Mouse (Mus musculus) neural tube, embryonic 15.5 days (tissue): ENCODE measurements around the gene Scrn1. TPM values are rescaled to one million over a fixed set of nuclear protein-coding genes. Genes with fewer than 3 reads are reported as not detected.

Experiments used
- ATAC-seq: fragments of 200-750 bp; cut with Nextera tagmentation; 2 replicates; pipeline ENCODE4 v1.8.0; 2017; ENCODE audit warnings: mild to moderate bottlenecking, moderate TSS enrichment, moderate library complexity; ENCODE audit not compliant: low FRiP score
- H3K27ac ChIP-seq: fragments of 300-500 bp; sonication (generic); replicated peaks from 2 replicates; pipeline ENCODE4 v1.5.1; 2015; ENCODE audit warnings: mild to moderate bottlenecking, inconsistent platforms
- H3K27me3 ChIP-seq: fragments of 300-500 bp; sonication (generic); replicated peaks from 2 replicates; pipeline ENCODE4 v1.6.1; 2015; ENCODE audit warnings: inconsistent platforms
- H3K36me3 ChIP-seq: fragments of 300-500 bp; sonication (generic); 2 replicates; pipeline ENCODE4 v1.6.1; 2015; ENCODE audit warnings: inconsistent platforms
- H3K4me1 ChIP-seq: fragments of 300-500 bp; sonication (generic); 2 replicates; pipeline ENCODE4 v1.6.1; 2015; ENCODE audit warnings: inconsistent platforms
- H3K4me2 ChIP-seq: fragments of 300-500 bp; sonication (generic); 2 replicates; pipeline ENCODE4 v1.6.1; 2015; ENCODE audit warnings: inconsistent platforms, mild to moderate bottlenecking, moderate library complexity
- H3K4me3 ChIP-seq: fragments of 300-500 bp; sonication (generic); replicated peaks from 2 replicates; pipeline ENCODE4 v1.5.1; 2015; ENCODE audit warnings: mild to moderate bottlenecking, inconsistent platforms
- H3K9ac ChIP-seq: fragments of 300-500 bp; sonication (generic); replicated peaks from 2 replicates; pipeline ENCODE4 v1.6.1; 2015; ENCODE audit warnings: mild to moderate bottlenecking, inconsistent platforms
- H3K9me3 ChIP-seq: fragments of 300-500 bp; sonication (generic); replicated peaks from 2 replicates; pipeline ENCODE4 v1.6.1; 2016; ENCODE audit warnings: inconsistent platforms
- WGBS: fragments of 180-500 bp; shearing (Covaris S2); methylation state at CpG from one replicate; pipeline ENCODE4 v1.1.7; 2015; ENCODE audit warnings: mixed read lengths; 5-methylcytosine and 5-hydroxymethylcytosine counted together
- polyA plus RNA-seq: library from polyadenylated mRNA; unstranded; fragments of >200 nt; fragmentation: Nextera tagmentation; extraction: Ambion mirVana; gene quantifications from 2 replicates; pipeline ENCODE4 v1.2.1, GENCODE M21; 2015

The Scrn1 gene
- polyA plus RNA-seq, 1 experiment from 2014 or later: 98.3 TPM

DNA sequence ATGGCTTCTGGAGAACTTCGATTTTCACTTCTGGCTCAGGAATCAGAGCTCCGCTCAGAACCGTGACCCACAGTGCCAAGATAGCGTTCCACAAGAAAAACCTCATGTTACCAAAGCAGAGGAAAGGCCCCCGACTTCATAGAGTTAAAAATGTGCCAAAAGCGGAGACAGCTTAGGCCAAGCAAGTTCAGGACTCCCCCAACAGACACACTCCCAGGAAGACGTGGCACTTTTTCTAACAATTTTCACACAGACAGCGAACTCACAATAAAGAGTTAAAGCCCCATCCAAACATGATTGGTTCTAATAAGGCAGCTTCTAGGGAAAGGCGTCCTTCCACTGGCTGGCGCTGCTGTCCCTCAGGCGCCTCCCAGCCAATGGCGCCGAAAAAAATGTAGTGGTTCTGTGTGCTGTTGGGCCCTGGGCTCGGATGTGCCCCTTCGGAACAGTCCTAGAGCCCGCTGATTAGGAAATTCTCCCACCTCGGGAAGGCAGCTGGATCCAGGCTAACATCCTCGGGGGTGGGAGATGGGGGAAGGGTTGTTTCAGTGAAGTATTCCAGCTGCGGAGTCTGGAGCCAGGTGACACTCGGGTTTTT is 26.7 kb upstream of the Scrn1 start:
- peaks cover 48% of the 10 kb centered on the region for H3K4me1 ChIP-seq
- WGBS: under 1% methylated on average over 20 of the region's 20 CpGs
- no peaks in the 10 kb centered on the region for H3K27me3 ChIP-seq
- peak overlapping the region; percentile 84 for H3K4me2 ChIP-seq
- no peaks in the 10 kb centered on the region for H3K9me3 ChIP-seq
- peak overlapping the region; percentile 84 for H3K27ac ChIP-seq
- H3K4me3 ChIP-seq: peak overlapping the region; percentile 64
- H3K36me3 ChIP-seq: no peaks in the 10 kb centered on the region
- peak; percentile 92 for ATAC-seq
- H3K9ac ChIP-seq: peak overlapping the region; percentile 64

DNA sequence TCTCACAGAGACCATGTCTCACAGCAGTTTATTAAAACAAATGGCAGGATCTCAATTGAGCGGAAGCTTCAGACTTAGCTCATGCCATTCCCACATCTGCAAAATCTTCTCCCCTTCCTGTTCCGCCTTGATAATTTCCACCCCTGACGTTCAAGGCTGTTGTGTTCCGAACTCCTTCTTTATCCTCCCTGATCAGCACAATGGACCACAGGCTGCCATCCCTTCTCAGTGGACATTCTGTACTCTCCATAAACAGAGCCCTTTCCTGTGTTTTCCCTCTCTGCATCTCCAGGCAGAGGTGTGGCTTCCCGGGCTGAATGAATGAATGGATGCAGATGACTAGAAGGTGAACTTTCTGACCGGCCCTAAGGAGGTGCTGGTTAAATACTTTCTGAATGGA is 25.5 kb upstream of the Scrn1 start:
- Histone ChIP-seq H3K9me3 (no peaks in the 10 kb centered on the region), H3K4me1 (peaks cover 39% of the 10 kb centered on the region), H3K4me2 (peak overlapping the region; percentile 41), H3K9ac (no peak overlapping the region), H3K36me3 (no peaks in the 10 kb centered on the region), H3K27me3 (no peaks in the 10 kb centered on the region), H3K27ac (no peak overlapping the region), H3K4me3 (peak overlapping the region; percentile 12; the same call in 1 of the 2 replicates)
- WGBS: 50% methylated on average over 6 of the region's 6 CpGs
- no peak for ATAC-seq

DNA sequence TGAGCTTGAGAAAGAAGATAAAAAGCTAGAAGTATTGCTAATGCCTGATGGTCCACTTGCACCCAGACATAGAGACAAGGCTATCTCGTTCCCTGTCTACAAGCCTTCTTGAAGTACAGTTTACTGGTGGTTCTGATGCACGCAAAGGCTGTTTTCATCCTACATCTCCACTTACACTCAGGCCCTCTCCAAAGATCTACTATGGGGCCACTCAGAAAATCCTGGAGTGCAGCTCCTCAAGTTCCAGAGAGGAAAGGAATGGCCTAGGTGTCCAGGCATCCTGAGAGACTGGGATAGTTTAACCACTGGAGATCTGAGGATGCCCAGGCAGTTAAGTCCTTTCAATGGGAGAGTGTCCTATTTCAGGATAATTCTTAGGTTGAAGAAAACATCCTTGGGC is 24.4 kb upstream of the Scrn1 start:
- no peak overlapping the region for H3K9ac ChIP-seq
- no peak for ATAC-seq
- peaks cover 28% of the 10 kb centered on the region for H3K4me1 ChIP-seq
- no peak overlapping the region for H3K27ac ChIP-seq
- H3K36me3 ChIP-seq: no peaks in the 10 kb centered on the region
- no peak overlapping the region for H3K4me2 ChIP-seq
- no peaks in the 10 kb centered on the region for H3K27me3 ChIP-seq
- no peak overlapping the region for H3K4me3 ChIP-seq
- 97% methylated on average over 2 of the region's 2 CpGs for WGBS
- no peaks in the 10 kb centered on the region for H3K9me3 ChIP-seq

DNA sequence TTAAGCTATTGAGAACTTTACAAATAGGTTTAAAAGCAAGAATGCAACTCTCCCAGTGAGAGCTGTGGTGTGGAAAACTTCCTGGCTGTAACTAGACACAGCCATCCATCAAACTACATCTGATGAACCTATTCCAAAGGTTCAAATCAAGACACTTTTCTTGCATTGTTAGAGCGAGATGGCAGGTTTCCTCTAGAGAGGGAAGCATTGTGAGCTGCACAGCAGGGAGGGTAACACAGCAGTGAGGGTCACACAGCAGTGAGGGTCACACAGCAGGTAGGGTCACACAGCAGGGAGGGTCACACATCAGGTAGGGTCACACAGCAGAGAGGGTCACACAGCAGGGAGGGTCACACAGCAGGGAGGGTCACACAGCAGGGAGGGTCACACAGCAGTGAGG is 21.9 kb upstream of the Scrn1 start:
- Histone ChIP-seq H3K4me2 (no peak overlapping the region), H3K9me3 (no peaks in the 10 kb centered on the region), H3K27me3 (no peaks in the 10 kb centered on the region), H3K4me1 (peaks cover 15% of the 10 kb centered on the region), H3K27ac (no peak overlapping the region), H3K36me3 (no peaks in the 10 kb centered on the region), H3K4me3 (no peak overlapping the region), H3K9ac (no peak overlapping the region)
- no peak for ATAC-seq
- WGBS: 35% methylated on average over 1 of the region's 1 CpGs

DNA sequence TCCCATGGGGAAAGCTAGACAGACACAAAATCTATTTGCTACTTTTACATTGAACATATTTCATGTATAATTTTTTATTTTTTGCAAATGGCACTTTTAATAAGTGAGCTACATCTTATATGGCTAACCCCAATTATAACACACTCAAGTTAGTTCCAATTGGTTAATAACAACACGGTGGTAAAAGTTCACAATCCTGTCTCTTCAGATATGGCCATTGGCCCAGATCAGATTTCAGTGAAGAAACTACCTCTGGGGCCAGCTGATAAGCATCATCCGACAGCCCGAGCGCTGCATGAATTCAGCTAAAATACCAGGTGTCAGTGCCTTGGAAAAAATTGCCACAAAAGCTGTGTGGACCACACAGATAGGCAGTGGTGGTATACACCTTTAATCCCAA is 21.4 kb upstream of the Scrn1 start:
- 89% methylated on average over 4 of the region's 4 CpGs for WGBS
- no peak for ATAC-seq
- H3K27me3 ChIP-seq: no peaks in the 10 kb centered on the region
- peaks cover 14% of the 10 kb centered on the region for H3K4me1 ChIP-seq
- H3K27ac ChIP-seq: no peak overlapping the region
- H3K4me3 ChIP-seq: no peak overlapping the region
- no peaks in the 10 kb centered on the region for H3K9me3 ChIP-seq
- H3K4me2 ChIP-seq: no peak overlapping the region
- no peak overlapping the region for H3K9ac ChIP-seq
- no peaks in the 10 kb centered on the region for H3K36me3 ChIP-seq

DNA sequence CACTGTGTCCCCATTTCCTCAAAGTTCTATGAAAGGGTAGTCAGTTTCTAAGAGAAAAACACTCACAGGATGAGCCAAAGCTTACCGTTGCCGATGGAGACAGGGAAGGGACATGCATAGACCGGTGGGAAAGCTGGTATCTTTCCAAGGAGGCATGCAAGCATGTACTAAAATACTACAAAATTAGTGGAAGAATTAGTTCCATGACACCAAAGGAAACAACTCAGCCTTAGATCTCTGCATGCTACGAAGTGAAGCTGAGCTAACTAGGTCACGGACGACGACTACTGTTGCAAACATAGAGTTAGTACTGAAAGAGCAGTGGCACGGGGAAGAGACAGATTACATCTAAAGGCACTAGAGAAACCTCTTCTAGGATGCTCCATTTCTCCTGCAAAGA is 20.6 kb upstream of the Scrn1 start:
- H3K4me3 ChIP-seq: no peak overlapping the region
- no peaks in the 10 kb centered on the region for H3K36me3 ChIP-seq
- ATAC-seq: no peak
- no peak overlapping the region for H3K4me2 ChIP-seq
- H3K27ac ChIP-seq: no peak overlapping the region
- no peak overlapping the region for H3K9ac ChIP-seq
- no peaks in the 10 kb centered on the region for H3K27me3 ChIP-seq
- WGBS: 66% methylated on average over 8 of the region's 8 CpGs
- peaks cover 9% of the 10 kb centered on the region; the same call in 1 of the 2 replicates for H3K4me1 ChIP-seq
- no peaks in the 10 kb centered on the region for H3K9me3 ChIP-seq

DNA sequence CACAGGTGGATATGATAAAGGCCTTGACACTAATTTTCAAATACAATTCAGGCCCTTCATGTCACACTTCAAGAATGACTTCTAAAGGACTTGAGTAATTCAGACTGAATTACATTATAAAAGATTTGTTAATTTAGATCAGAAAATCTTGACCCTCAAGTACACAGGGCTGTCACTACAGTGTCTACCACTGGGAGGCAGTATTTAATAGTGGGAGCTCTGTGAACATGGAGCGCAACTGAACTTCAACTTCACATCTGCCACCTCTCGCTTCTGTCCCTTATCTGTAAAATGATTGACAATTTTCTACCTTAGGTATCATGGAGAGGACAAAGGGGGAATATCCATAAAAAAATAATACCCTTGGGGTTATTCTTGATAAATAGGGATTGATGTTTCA is 19.9 kb upstream of the Scrn1 start:
- H3K4me3 ChIP-seq: no peak overlapping the region
- H3K4me1 ChIP-seq: peaks cover 2% of the 10 kb centered on the region; the same call in 1 of the 2 replicates
- WGBS: 24% methylated on average over 2 of the region's 2 CpGs
- H3K27ac ChIP-seq: no peak overlapping the region
- no peaks in the 10 kb centered on the region for H3K27me3 ChIP-seq
- no peaks in the 10 kb centered on the region for H3K36me3 ChIP-seq
- no peak for ATAC-seq
- no peaks in the 10 kb centered on the region for H3K9me3 ChIP-seq
- H3K9ac ChIP-seq: no peak overlapping the region
- H3K4me2 ChIP-seq: no peak overlapping the region

DNA sequence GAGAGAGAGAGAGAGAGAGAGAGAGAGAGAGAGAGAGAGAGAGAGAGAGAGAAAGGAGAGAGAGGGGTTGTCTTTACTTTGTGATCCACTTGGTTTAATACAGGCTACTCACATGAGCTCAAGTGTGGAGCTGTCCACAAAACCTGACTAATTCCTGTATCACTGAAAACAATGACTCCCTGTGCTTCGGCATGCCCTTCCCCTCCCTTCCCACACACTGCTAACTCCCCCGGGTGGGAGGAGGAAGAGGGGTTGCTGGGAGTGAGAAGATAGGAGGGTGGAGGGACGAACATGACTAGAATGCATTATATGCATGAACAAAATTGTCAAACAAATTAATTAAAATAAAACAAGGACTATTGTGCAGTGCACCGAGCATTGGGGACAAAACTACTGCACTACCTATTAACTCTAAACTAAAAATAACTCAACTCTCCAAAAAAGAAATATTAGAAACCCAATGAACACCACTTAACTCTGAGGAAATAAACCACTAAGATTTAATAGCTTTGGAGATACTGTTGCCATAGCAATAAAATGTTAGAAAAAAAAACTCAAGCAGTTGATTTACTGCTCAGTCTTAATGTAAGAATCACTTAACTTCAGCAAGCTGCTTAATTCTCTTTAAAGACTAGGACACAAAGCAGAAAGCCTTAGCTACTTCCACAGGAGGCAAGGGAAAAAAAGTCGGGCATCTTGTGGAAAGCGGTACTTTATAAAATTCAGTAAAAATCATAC is 7.1 kb upstream of the Scrn1 start:
- Histone ChIP-seq H3K9ac (no peak overlapping the region), H3K4me1 (peaks cover 26% of the 10 kb centered on the region), H3K27ac (no peak overlapping the region), H3K36me3 (no peaks in the 10 kb centered on the region), H3K4me3 (no peak overlapping the region), H3K27me3 (no peaks in the 10 kb centered on the region), H3K4me2 (peak overlapping the region; percentile 19; the same call in 1 of the 2 replicates), H3K9me3 (no peaks in the 10 kb centered on the region)
- WGBS: 8% methylated on average over 6 of the region's 6 CpGs
- ATAC-seq: peak; percentile 52; the same call in 1 of the 2 replicates

DNA sequence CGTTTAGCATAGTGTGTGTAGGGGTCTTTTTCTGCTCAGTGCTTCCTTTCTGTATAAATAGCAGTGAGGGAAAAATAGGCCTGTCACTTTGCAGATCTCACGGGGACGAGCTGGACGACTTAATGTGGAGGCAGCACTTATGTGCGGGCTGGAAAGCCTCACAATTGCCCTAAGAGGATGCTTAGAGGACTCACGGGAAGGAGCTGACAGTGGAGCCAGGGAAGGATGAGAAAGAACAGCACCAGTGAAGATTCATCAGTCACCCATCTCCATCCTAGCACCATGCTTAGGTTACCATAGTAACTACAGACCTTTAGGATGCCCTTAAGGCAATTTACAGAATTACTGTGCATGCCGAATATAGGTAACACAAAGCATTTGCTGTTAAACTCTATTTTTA is 3.5 kb upstream of the Scrn1 start:
- H3K4me1 ChIP-seq: peaks cover 44% of the 10 kb centered on the region
- H3K27me3 ChIP-seq: no peaks in the 10 kb centered on the region
- H3K9ac ChIP-seq: no peak overlapping the region
- 8% methylated on average over 7 of the region's 7 CpGs for WGBS
- peak overlapping the region; percentile 23 for H3K4me2 ChIP-seq
- no peaks in the 10 kb centered on the region for H3K9me3 ChIP-seq
- no peak overlapping the region for H3K4me3 ChIP-seq
- H3K27ac ChIP-seq: peak overlapping the region; percentile 37; the same call in 1 of the 2 replicates
- ATAC-seq: no peak
- no peaks in the 10 kb centered on the region for H3K36me3 ChIP-seq

DNA sequence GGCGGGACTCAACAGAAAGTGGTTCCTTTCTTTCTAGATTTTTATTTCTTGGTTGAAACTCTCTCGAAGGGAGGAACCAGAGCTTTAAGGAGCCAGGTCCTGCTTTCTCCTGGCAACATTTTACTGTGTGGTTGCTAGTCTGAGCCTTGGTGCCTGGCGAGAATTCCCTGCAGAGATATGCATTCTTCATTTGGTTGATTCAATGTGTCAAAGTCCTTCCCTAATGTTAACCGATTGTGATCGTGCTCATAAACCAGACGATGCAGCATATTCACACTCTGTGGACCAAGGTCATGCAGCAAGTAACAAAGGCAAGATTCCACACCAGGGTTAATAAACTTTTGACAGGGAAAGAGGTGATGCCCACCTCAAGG is 244 bp upstream of the Scrn1 start:
- WGBS: 4% methylated on average over 6 of the region's 6 CpGs
- Histone ChIP-seq H3K4me1 (peaks cover 59% of the 10 kb centered on the region), H3K9me3 (no peaks in the 10 kb centered on the region), H3K27ac (peak overlapping the region; percentile 93), H3K36me3 (no peaks in the 10 kb centered on the region), H3K4me3 (peak overlapping the region; percentile 64), H3K27me3 (no peaks in the 10 kb centered on the region), H3K4me2 (peak overlapping the region; percentile 76), H3K9ac (peak overlapping the region; percentile 87)
- peak; percentile 7; the same call in 1 of the 2 replicates for ATAC-seq

DNA sequence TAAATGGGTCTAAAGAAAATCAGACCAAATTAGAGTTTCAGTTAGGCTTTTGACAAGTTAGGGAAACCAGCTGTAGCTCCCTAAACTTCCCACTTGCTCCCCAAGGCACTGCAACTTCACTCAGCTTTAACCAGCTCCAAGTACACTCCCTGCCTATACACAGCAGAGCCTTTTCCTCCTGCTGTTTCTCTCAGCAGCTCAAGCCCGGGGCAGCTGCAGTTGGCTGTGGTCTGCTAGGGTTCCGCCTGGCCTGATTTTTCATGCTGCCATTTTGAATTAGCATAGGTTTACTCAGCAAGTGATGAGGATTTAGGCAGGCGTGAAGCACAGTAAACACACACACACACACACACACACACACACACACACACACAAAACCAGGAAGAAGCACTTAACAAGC is 1.3 kb downstream of the Scrn1 start:
- Histone ChIP-seq H3K4me3 (peak overlapping the region; percentile 64), H3K4me1 (peaks cover 62% of the 10 kb centered on the region), H3K9ac (peak overlapping the region; percentile 87), H3K4me2 (peak overlapping the region; percentile 76), H3K36me3 (no peaks in the 10 kb centered on the region), H3K9me3 (no peaks in the 10 kb centered on the region), H3K27ac (peak overlapping the region; percentile 93), H3K27me3 (no peaks in the 10 kb centered on the region)
- WGBS: 6% methylated on average over 3 of the region's 3 CpGs
- peak; percentile 14; the same call in 1 of the 2 replicates for ATAC-seq

DNA sequence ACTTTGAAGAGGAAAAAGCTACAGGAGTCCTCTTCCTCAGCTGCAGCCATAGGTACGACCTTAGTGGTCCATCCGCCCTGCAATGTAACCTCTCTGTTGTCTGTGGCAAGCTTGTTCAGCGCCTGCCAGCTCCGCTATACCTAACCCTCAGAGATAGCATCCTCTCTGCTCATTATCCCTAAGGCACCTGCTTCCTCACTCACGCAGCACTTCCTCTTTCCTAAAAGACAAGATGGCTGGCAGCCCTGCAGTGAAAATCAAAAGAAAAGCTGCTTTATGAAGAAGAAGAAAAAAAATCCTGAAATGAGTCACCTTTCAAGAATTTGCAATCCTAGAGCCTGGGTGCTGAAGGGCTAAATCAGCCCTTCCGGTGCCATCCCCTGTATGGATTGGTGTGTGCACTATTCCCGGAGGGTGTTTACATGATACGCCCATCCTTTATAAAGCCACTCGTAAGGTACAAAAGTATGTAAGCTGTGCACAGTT is 1.7 kb downstream of the Scrn1 start:
- WGBS: 49% methylated on average over 9 of the region's 9 CpGs
- peak overlapping the region; percentile 76 for H3K4me2 ChIP-seq
- H3K4me1 ChIP-seq: peaks cover 63% of the 10 kb centered on the region
- H3K4me3 ChIP-seq: peak overlapping the region; percentile 64
- no peaks in the 10 kb centered on the region for H3K27me3 ChIP-seq
- H3K36me3 ChIP-seq: no peaks in the 10 kb centered on the region
- H3K9me3 ChIP-seq: no peaks in the 10 kb centered on the region
- H3K9ac ChIP-seq: peak overlapping the region; percentile 87
- peak overlapping the region; percentile 93 for H3K27ac ChIP-seq
- no peak for ATAC-seq
